Comparison of ENCODE assay signal across 26 mouse cellular contexts in the genomic region with DNA sequence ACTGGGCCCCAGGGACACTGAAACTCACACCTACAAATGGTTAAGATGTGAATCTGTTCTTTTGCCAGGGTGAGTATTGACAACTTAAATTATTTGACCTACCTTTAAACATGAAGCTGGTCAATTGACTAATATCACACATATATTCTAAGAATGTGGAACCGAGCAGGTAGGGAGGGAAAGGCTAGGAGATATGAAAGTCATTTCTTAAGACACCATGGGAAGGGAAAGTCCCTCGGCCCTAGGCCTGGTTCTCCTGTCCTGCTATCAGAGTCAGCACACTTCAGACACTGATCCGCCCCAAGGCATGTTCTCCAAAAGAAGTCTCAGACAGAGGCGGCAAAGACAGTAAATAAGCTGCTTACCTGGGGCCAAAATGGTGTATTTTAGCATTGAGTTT.
"Had no signal": no experiment of that assay in that cellular context is flagged by ENCODE, and none has a peak within 500 bp of the region (broad histone marks: within the 10 kb centered on the region; RNA-seq: fewer than 3 reads in every experiment).

No protein-coding gene starts in this region.

- DNase-seq: cerebellum, adult 9-10 months; cerebellum, adult 9-11 months; cerebellum, postnatal 10 days; cerebellum, postnatal 14 days; cerebellum, postnatal 25 days; cerebellum, postnatal 36 days; embryo, embryonic 11 days; forebrain, postnatal 0 days; gastrocnemius, adult 2 months; gastrocnemius, postnatal 10 days; gastrocnemius, postnatal 14 days; gastrocnemius, postnatal 25 days; gastrocnemius, postnatal 36 days; heart, adult 11 months; heart, adult 18-20 months; heart, adult 2 months had no signal

- H3K27ac ChIP-seq: embryonic facial prominence, embryonic 10.5 days; embryonic facial prominence, embryonic 12.5 days; embryonic facial prominence, embryonic 13.5 days; embryonic facial prominence, embryonic 15.5 days; forebrain, embryonic 10.5 days; forebrain, embryonic 12.5 days; forebrain, embryonic 13.5 days; forebrain, embryonic 15.5 days; gastrocnemius, adult 2 months; heart, adult 2 months had no signal

- H3K9ac ChIP-seq: embryonic facial prominence, embryonic 12.5 days; embryonic facial prominence, embryonic 13.5 days; embryonic facial prominence, embryonic 15.5 days; forebrain, embryonic 12.5 days; forebrain, embryonic 13.5 days; forebrain, embryonic 15.5 days; forebrain, postnatal 0 days had no signal

- H3K27me3 ChIP-seq: embryonic facial prominence, embryonic 12.5 days; embryonic facial prominence, embryonic 13.5 days; embryonic facial prominence, embryonic 15.5 days; forebrain, embryonic 12.5 days; forebrain, embryonic 13.5 days; forebrain, embryonic 15.5 days had no signal

- H3K4me1 ChIP-seq: embryonic facial prominence, embryonic 12.5 days; embryonic facial prominence, embryonic 15.5 days had no signal

- H3K4me3 ChIP-seq: embryonic facial prominence, embryonic 10.5 days; embryonic facial prominence, embryonic 12.5 days; embryonic facial prominence, embryonic 13.5 days; embryonic facial prominence, embryonic 15.5 days; erythroblast, embryonic 14.5 days; forebrain, embryonic 10.5 days; forebrain, embryonic 12.5 days; forebrain, embryonic 13.5 days; forebrain, embryonic 15.5 days; gastrocnemius, adult 2 months; heart, adult 2 months; heart, embryonic 10.5 days had no signal

- H3K36me3 ChIP-seq: embryonic facial prominence, embryonic 10.5 days; embryonic facial prominence, embryonic 12.5 days; embryonic facial prominence, embryonic 13.5 days; embryonic facial prominence, embryonic 15.5 days; forebrain, embryonic 10.5 days; forebrain, embryonic 12.5 days; heart, embryonic 10.5 days had no signal

- H3K4me2 ChIP-seq: embryonic facial prominence, embryonic 12.5 days; embryonic facial prominence, embryonic 13.5 days; embryonic facial prominence, embryonic 15.5 days; forebrain, embryonic 12.5 days; forebrain, embryonic 13.5 days; forebrain, embryonic 15.5 days had no signal

- H3K9me3 ChIP-seq: embryonic facial prominence, embryonic 10.5 days; embryonic facial prominence, embryonic 12.5 days; embryonic facial prominence, embryonic 13.5 days; embryonic facial prominence, embryonic 15.5 days; forebrain, embryonic 10.5 days; forebrain, embryonic 12.5 days; forebrain, embryonic 13.5 days; forebrain, embryonic 15.5 days; heart, embryonic 10.5 days had no signal
